Mouse (Mus musculus): ENCODE data around the gene Cygb. TPM values are rescaled to one million over a fixed set of nuclear protein-coding genes. Genes with fewer than 3 reads are reported as not detected.
"Not testable (repeated sequence)": the region's sequence is repeated elsewhere in the genome, so short reads cannot be mapped to it uniquely, and the experiment has no call there.

The Cygb gene
- polyA plus RNA-seq, 1 experiment from 2014 or later: 4.2 TPM

DNA sequence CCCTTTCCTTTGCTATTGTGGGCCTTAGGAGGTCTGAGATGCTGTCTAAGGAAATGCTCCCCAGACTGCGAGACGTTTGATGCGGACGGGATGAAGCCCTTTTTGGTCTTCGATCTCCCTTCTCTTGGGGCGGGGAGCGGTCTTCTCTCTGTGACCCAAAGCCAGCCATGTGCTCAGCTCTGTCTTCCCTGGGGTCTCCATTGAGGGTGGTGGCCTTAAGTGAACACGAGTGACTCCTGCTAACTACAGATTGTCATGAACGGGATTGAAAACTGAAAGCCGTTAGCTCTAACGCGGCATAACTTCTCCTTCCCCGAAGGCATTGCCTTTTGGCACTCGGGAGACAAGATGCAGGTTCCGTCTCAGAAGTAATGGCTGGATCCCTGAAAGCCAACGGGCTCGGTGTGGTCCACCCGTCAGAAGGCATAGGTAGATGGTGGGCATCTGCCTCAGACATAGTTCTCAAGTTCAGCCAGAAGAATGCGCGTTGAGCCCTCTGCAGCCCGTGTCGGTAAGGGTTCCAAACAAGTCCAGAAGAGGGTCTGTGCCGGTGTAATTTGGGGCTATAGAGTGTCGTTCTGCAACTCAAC is 17.8 kb upstream of the Cygb start:
- H3K9ac ChIP-seq: peak overlapping the region; percentile 91
- H3K27me3 ChIP-seq: peaks cover 4% of the 10 kb centered on the region; the same call in 1 of the 2 replicates
- H3K4me3 ChIP-seq (replicated peaks): peak overlapping the region; percentile 83
- peak overlapping the region; percentile 19; the same call in 1 of the 2 replicates for H3K27ac ChIP-seq
- WGBS: under 1% methylated on average over 24 of the region's 24 CpGs
- no peaks in the 10 kb centered on the region for H3K9me3 ChIP-seq
- H3K4me2 ChIP-seq: peak overlapping the region; percentile 90
- H3K4me1 ChIP-seq: peaks cover 43% of the 10 kb centered on the region
- ATAC-seq (ENCODE audit: low FRiP score): peak; percentile 34
- H3K36me3 ChIP-seq (replicated peaks): peaks cover 36% of the 10 kb centered on the region

DNA sequence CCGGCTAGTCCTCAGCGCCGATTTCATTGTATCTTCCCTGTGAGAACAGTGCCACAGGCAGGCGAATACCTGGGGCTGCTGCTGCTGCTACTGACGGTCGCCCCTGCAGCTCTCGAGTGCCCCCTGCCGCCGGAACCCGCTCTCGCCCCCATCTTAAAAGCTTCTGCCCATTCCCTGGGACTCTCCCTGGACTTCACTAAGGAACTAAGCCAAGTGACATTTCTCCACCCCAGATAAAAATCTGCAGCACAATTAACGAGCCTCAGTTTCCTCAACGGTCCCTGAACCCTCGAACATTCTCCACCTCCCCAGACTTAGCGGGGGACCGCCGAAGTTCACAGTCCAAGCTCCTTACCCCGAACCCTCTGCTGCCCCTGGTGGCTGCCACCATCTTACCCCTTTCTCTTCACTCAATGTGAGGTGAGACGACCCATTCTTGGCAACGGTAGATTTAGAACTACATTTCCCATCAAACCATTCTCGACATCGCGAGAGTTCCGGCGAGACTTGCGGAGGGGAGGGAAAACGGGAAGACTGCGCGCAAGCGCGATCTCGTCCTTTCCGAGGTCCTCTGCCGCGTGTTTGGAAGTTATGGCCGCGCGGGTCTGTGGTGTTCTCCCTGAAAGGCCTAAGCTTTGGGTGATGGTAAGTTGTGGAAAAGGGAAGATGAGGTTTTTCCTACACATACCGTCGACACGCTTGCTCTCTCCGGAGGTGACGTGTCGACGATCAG is 17.2 kb upstream of the Cygb start:
- Histone ChIP-seq H3K4me2 (peak overlapping the region; percentile 90), H3K27me3 (peaks cover 4% of the 10 kb centered on the region; the same call in 1 of the 2 replicates), H3K4me1 (peaks cover 43% of the 10 kb centered on the region), H3K27ac (peak overlapping the region; percentile 57), H3K9me3 (no peaks in the 10 kb centered on the region), H3K36me3 (replicated peaks) (peaks cover 30% of the 10 kb centered on the region), H3K4me3 (replicated peaks) (peak overlapping the region; percentile 83), H3K9ac (peak overlapping the region; percentile 91)
- WGBS: 2% methylated on average over 45 of the region's 45 CpGs
- ATAC-seq (ENCODE audit: low FRiP score): peak; percentile 87

DNA sequence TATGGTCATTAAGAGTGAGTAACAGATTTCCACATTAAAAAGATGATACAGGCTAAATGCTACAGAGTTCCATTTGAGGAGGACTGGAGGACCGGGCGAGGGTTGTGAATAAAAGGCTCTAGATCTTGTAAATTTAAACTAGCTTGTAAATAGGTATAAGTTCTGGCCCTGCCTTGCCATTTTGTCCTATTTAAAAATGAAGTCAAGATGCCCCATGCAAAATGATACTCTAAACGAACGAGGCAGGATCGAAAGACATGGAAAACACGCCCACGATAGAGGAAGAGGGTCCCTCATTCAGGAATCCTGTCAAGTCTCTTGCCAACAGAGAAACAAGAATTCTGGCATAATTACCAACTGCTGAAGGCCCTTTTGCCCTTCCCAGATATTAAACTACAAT is 16.3 kb upstream of the Cygb start:
- Histone ChIP-seq H3K27me3 (peaks cover 4% of the 10 kb centered on the region; the same call in 1 of the 2 replicates), H3K4me2 (no peak overlapping the region), H3K9me3 (no peaks in the 10 kb centered on the region), H3K4me3 (replicated peaks) (no peak overlapping the region), H3K27ac (no peak overlapping the region), H3K4me1 (peaks cover 43% of the 10 kb centered on the region), H3K36me3 (replicated peaks) (peaks cover 21% of the 10 kb centered on the region), H3K9ac (no peak overlapping the region)
- no peak for ATAC-seq (ENCODE audit: low FRiP score)
- WGBS: 90% methylated on average over 7 of the region's 7 CpGs

DNA sequence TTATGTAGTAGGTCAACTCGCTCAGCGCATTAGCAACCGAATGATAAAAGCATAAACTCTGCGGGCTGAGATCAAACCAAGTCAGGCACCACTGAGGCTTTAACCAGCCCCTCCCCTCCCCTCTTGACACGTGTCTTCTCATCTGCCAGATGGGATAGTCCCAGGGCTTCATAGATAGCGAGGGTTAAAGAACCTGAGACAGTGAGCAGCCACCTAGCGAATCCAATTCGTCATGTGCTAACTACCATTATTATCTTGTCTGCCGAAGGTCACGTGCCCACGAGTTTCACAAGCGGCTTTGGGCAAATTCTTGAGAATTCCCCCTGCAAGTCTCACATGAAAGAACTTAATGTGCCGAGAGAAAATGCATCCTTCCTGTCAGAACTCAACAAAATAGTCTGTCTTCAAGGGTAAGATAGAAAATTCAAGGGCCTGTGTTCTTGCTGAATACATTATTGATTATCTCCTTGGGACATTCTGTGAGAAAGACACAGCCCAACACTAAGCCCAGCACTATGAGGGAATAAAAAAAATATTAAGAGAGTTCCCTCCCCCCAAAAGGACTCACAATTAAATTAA is 15.8 kb upstream of the Cygb start:
- 71% methylated on average over 13 of the region's 13 CpGs for WGBS
- H3K9me3 ChIP-seq: no peaks in the 10 kb centered on the region
- peaks cover 16% of the 10 kb centered on the region for H3K36me3 ChIP-seq (replicated peaks)
- no peak overlapping the region for H3K4me2 ChIP-seq
- no peak overlapping the region for H3K9ac ChIP-seq
- ATAC-seq (ENCODE audit: low FRiP score): no peak
- H3K4me3 ChIP-seq (replicated peaks): no peak overlapping the region
- peaks cover 43% of the 10 kb centered on the region for H3K4me1 ChIP-seq
- H3K27me3 ChIP-seq: peaks cover 4% of the 10 kb centered on the region; the same call in 1 of the 2 replicates
- no peak overlapping the region for H3K27ac ChIP-seq

DNA sequence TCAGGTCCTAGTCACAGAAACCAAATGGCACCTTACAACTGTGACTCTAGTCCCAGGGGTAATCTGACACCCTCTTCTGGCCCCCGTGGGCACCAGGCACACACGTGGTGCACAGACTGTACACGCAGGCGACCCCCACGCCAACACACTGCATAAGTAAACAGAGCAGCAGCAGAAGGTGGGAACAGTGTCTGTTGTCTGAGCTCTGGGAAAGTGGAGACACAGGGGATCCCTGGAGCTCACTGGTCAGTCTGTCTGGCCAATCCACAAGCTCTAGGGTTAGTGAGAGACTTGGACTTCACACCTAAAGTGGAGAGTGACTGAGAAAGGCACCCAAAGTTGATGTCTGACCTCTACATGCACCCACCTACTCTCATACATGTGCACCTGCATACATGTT is 15.2 kb upstream of the Cygb start:
- 57% methylated on average over 5 of the region's 5 CpGs for WGBS
- Histone ChIP-seq H3K9ac (no peak overlapping the region), H3K4me1 (peaks cover 43% of the 10 kb centered on the region)

DNA sequence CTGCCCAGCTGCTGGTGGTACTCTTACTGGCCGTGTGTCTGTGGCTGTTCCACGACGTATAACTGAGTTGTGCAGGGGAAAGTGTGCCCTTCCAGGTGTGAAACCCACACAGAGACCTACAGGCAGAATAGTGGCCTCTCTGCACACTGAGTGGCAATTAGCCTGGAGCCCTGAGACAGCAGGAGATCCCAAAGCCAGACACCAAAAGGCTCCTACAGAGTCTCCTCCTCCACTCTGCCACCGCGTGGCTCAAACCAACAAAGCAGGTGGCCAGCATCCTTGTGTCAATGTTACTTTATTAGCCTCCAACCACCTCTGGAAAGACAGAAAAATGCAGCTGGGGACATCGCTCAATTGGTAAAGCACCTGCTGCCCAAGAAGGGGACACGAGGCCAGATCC is 14.7 kb upstream of the Cygb start:
- peaks cover 6% of the 10 kb centered on the region; the same call in 1 of the 2 replicates for H3K27me3 ChIP-seq
- no peak overlapping the region for H3K27ac ChIP-seq
- H3K4me3 ChIP-seq (replicated peaks): no peak overlapping the region
- WGBS: 36% methylated on average over 7 of the region's 7 CpGs
- no peaks in the 10 kb centered on the region for H3K9me3 ChIP-seq
- no peak overlapping the region for H3K4me2 ChIP-seq
- ATAC-seq (ENCODE audit: low FRiP score): no peak
- peaks cover 5% of the 10 kb centered on the region for H3K36me3 ChIP-seq (replicated peaks)
- no peak overlapping the region for H3K9ac ChIP-seq
- peaks cover 43% of the 10 kb centered on the region for H3K4me1 ChIP-seq

More for the DNA sequence above, 15.2 kb upstream of the Cygb start:
- H3K36me3 ChIP-seq (replicated peaks): peaks cover 10% of the 10 kb centered on the region
- no peak for ATAC-seq (ENCODE audit: low FRiP score)
- H3K4me3 ChIP-seq (replicated peaks): no peak overlapping the region
- H3K27ac ChIP-seq: no peak overlapping the region
- H3K27me3 ChIP-seq: peaks cover 4% of the 10 kb centered on the region; the same call in 1 of the 2 replicates
- no peaks in the 10 kb centered on the region for H3K9me3 ChIP-seq
- no peak overlapping the region for H3K4me2 ChIP-seq

DNA sequence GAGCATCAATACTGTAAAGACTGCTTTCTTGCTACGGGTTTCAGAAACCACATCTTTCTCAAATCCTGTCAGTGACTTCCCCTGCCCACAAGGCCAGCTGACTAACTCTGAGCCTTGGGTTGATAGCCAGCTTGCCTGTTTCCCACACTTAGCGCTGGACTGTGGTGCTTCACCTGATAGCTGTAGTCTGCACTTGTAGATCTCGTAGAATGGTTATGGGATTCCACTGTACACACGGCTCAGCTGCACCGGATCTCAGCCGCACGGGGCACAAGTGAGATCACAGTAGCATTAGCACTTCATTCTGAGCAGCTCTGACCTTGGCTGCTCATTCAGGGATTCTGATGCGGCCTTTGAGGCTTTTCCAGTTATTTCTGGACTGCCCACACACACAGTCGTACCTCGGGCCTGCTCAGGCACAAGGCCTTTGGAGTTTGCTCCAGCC is 14.3 kb upstream of the Cygb start:
- Histone ChIP-seq H3K9ac (no peak overlapping the region), H3K27me3 (peaks cover 7% of the 10 kb centered on the region; the same call in 1 of the 2 replicates), H3K27ac (no peak overlapping the region), H3K4me2 (no peak overlapping the region), H3K9me3 (no peaks in the 10 kb centered on the region), H3K36me3 (replicated peaks) (peaks cover under 1% of the 10 kb centered on the region; the same call in 1 of the 2 replicates), H3K4me1 (peaks cover 45% of the 10 kb centered on the region), H3K4me3 (replicated peaks) (no peak overlapping the region)
- no peak for ATAC-seq (ENCODE audit: low FRiP score)
- WGBS: 80% methylated on average over 10 of the region's 10 CpGs

DNA sequence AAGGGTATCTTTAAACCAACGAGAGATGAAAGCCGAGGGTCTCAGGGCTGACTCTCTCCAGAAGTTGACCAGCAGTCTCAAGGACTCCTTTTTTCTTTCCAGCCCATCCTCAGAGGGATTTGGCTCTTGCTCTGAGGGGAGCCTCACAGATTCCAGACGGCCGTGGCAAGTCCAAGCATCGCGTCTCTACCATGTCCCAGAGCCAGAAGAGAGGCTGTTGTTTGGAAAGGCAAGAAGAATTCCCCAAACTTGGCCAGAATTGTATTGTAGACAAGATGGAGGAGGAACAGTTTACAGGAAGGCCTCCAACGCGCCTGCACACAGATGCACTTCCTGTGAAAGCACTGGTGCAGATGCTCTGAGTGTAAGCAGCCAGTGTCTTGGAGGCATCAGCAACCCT is 13.8 kb upstream of the Cygb start:
- Histone ChIP-seq H3K9me3 (no peaks in the 10 kb centered on the region), H3K9ac (no peak overlapping the region), H3K36me3 (replicated peaks) (no peaks in the 10 kb centered on the region), H3K4me1 (peaks cover 45% of the 10 kb centered on the region), H3K4me3 (replicated peaks) (no peak overlapping the region), H3K27ac (no peak overlapping the region), H3K4me2 (no peak overlapping the region), H3K27me3 (peaks cover 10% of the 10 kb centered on the region)
- WGBS: 88% methylated on average over 8 of the region's 8 CpGs
- ATAC-seq (ENCODE audit: low FRiP score): no peak

DNA sequence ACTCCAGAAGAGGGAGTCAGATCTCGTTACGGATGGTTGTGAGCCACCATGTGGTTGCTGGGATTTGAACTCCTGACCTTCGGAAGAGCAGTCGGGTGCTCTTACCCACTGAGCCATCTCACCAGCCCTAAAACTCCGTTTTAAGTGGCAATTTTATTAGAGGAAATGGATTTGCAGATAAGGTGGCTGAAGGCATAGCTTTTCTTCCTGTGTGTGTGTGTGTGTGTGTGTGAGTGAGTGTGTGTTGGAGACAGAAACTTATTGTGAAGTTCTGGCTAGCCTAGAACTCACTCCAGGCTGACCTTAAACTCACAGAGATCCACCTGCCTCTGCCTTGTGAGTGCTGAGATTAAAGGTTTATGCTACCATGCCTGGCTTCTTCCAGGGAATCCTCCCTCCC is 12.9 kb upstream of the Cygb start:
- H3K4me3 ChIP-seq (replicated peaks); H3K4me2 ChIP-seq; H3K9me3 ChIP-seq; H3K9ac ChIP-seq; H3K36me3 ChIP-seq (replicated peaks); ATAC-seq (ENCODE audit: low FRiP score); H3K27ac ChIP-seq: not testable (repeated sequence)
- Histone ChIP-seq H3K27me3 (peaks cover 19% of the 10 kb centered on the region), H3K4me1 (peaks cover 46% of the 10 kb centered on the region)
- WGBS: 92% methylated on average over 3 of the region's 5 CpGs

DNA sequence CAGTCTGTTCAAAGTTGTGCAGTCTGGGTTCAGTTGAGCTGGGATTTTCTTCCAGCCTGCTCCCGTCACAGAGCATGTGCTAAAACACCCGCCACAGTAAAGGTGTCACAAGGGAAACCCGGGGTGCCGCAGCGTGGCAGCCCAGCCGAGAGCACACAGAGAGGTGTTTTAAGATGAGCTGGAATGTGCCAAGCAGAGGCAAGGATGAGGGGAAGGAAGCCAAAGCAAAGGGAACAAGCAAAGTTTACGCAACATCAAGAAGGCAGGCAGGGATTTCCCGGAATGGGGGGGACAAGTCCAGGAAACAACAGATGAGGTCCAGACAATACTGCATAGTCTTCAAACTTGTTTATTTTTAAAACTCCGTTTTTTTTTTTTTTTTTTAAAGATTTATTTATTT is 12.5 kb upstream of the Cygb start:
- WGBS: 80% methylated on average over 9 of the region's 9 CpGs
- H3K4me1 ChIP-seq: peaks cover 50% of the 10 kb centered on the region
- no peak overlapping the region for H3K4me3 ChIP-seq (replicated peaks)
- no peaks in the 10 kb centered on the region for H3K9me3 ChIP-seq
- no peak overlapping the region for H3K4me2 ChIP-seq
- H3K36me3 ChIP-seq (replicated peaks): no peaks in the 10 kb centered on the region
- no peak overlapping the region for H3K9ac ChIP-seq
- H3K27ac ChIP-seq: no peak overlapping the region
- ATAC-seq (ENCODE audit: low FRiP score): no peak
- peaks cover 22% of the 10 kb centered on the region for H3K27me3 ChIP-seq

DNA sequence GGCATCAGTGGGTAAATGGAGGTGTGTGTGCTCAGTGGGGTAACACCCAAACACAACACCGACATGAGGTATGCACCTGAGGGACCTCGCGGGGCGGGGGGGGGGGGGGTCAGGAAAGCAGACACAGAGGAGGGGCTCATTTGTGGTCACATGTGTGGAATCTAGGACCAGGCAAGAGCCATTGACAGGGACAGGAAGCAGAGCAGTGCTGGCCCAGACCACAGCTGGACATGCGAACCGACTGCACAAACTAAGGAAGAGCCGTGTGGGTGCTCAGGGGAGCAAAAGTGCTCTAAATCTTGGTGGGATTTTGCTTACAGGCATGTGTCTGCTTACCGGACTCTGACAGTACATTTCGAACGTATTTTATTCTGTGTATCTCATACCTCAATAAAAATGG is 11.2 kb upstream of the Cygb start:
- no peak for ATAC-seq (ENCODE audit: low FRiP score)
- Histone ChIP-seq H3K9ac (no peak overlapping the region), H3K4me1 (peaks cover 57% of the 10 kb centered on the region), H3K36me3 (replicated peaks) (no peaks in the 10 kb centered on the region), H3K27me3 (peaks cover 27% of the 10 kb centered on the region), H3K4me3 (replicated peaks) (no peak overlapping the region), H3K27ac (no peak overlapping the region), H3K4me2 (no peak overlapping the region), H3K9me3 (no peaks in the 10 kb centered on the region)
- WGBS: 78% methylated on average over 10 of the region's 10 CpGs

DNA sequence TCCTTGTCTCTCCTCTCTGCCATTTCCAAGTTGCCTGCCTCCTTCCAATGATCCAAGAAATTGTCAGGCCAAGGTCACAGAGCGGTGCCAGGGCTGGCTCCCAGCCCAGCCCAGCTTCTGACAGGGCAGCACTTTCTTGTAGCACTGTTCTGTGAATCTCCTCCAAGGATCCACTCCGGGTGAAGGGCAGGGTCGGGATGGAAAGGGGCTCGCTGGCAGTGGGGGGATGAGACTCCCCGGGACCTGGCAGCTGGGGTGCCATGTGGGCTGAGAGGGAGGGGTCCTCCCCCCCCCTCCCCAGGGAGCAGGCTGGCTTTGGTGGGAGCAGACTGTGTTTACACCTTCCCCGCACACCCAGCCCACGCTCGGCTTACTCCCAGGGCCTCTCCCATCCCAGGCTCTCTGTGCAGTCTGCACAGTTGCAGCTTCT is 7.8 kb upstream of the Cygb start:
- H3K4me1 ChIP-seq: peaks cover 61% of the 10 kb centered on the region
- H3K27ac ChIP-seq: peak overlapping the region; percentile 83
- no peak overlapping the region for H3K4me2 ChIP-seq
- H3K9me3 ChIP-seq: no peaks in the 10 kb centered on the region
- WGBS: 66% methylated on average over 8 of the region's 8 CpGs
- no peaks in the 10 kb centered on the region for H3K36me3 ChIP-seq (replicated peaks)
- ATAC-seq (ENCODE audit: low FRiP score): no peak
- peak overlapping the region; percentile 45; the same call in 1 of the 2 replicates for H3K9ac ChIP-seq
- H3K27me3 ChIP-seq: peaks cover 24% of the 10 kb centered on the region
- no peak overlapping the region for H3K4me3 ChIP-seq (replicated peaks)

All from forebrain, embryonic 12.5 days (tissue).